Mouse (Mus musculus) CD4-positive naive resting alpha-beta T cell, adult 76 days (primary cell): Measurements from ENCODE around the gene Prr14l. TPM values are rescaled to one million over a fixed set of nuclear protein-coding genes. Genes with fewer than 3 reads are reported as not detected.

ENCODE experiments used
- total RNA-seq: library from RNA; stranded (reverse); gene quantifications from one replicate; pipeline ENCODE4 v1.2.4, GENCODE M21; 2023

The Prr14l gene
- total RNA-seq, result 43.7 TPM

DNA sequence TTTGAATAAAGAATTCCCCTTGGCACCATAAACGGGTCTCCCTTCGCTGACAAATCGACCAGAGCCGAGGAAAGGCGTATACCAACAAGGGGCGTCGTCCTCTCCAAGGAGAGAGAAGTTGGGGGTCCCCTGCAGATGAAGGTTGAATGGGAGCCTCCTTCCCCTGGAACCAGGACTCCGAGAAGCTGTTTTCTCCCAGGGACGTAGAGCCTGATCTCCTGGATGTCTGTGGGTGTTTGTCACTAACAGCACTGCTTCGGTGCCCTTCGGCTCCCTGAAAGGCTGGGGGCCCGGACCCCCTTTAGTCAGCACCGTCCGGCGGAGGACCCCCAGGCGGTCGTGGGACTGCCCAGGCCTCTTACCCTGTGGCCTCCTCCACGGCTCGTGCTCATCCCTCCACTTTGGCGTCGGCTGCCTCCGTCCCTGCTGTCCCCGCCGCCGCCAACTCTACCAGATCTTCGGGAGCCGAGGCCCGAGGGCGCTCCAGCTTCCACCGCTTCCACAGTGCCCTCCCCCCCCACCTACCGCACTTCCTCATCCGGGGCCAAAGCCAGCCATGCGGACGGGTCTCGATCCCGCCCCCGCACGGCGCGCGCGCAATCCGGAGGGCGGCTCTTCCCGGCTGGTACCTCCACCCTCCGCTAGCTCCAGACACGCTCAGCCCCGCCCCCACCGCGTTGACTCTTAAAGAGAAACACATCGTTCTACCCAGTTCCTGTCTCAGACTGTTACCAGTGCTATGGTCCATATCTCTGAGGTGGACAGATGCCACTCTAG is at the start of gene Prr14l:
Gene Prr14l (minus strand): TSS at position 526 of the 777 bp plus-strand sequence.

DNA sequence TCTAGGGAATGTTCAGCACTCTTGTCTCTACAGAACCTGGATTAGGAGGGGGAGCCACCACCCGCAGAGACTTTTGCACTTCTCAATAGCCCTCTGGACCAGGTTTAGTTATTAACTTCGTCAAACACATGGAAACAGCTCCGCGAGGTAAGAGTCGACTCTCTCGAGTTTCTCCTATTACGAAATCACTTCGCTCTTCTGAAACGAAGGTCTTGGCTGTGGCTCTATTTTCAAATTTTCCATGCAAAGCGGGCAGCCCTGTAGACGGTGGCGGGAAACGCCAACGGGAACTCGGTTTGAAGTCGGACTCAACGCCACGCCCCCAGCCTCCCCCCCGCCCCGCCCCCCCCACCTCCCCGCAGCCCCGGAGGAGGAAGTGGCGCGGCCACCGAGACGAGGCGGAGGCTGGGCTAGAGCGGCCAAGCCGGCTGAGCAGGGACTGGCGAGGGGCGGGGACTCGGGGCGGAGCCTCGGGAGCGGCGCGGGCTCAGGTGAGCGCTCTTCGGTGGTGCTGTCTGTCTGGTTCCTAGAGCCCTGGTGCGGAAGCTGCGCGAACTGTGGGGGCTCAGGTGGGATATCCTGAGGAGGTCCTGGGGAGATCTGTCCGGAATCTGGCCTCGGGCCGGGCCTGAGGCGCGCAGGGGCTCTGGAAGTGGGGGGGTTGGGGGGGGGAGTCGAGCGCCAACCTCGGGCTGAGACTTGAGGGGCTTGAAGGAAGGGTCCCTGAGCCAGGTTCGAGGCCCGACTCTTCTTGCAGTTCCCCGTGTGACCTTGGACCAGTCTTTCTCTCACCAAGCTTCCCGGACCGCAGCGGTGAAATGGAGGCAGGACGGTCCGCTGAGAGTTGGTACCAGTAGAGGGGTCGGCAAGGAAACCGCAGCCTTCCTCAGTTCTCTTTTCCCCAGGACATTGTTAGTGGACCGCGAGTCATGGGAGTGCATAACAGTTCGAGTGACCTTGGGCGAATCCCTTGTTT is 9.5 kb upstream of the Prr14l start, which contains the start of gene Depdc5:
Gene Depdc5 (plus strand): TSS at position 449 of the 976 bp plus-strand sequence.

DNA sequence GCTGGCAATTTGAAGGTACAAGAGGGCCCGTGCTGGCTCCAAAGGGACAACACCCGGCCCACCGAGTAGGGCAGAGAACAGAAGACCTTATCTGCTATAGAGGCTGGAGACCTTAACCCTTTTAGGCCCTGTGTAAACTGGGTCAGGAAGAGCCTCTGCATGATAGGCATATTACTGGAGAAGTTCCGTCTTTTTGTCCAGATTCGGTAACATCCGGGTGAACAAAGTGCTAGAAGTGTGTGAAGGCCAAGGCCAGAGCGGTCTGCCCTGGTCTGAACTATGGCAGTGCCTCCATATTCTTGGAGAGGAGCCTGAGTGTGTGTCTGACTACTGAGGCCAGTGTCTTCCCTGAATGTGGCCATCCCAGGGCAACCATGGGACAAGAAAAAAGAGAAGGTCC is 27.0 kb downstream of the Prr14l start, which contains the start of gene Gm20671:
Gene Gm20671 (minus strand): TSS at position 101 of the 400 bp plus-strand sequence.

DNA sequence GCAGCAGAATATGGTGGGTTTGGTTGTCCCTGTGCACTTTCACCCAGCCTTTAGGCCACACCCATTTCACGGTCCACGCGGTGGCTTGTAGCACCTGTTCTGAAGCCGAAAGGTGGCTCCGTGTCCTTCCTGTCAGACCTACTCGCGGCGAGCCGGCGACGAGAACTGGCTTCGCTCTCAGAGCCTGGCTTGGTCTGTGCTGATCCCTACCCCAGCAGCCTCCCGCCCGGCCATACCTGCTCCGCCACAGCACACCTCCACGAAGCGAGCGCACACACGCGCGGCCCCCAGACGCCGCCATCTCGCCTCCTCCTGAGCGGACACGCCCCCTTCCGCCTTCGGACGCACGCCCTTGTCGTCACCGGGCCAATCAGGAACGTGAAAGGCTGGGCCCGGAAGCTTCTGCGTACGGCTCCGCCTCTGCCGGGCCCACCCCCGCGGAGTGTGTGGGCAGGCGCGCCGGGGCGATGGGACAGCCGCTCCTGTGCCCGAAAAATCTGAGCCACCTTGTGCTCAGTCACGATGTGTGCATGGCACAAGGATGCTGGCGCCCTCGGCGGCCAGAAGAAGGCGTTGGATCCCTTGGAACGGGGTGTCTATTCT is 68.6 kb downstream of the Prr14l start, which contains the start of gene Pisd:
Gene Pisd (minus strand): TSS at position 334 of the 603 bp plus-strand sequence.

Other genes starting within 250 kb of the Prr14l start
- 3.9 TPM for gene Yes1, start 243.1 kb downstream of the Prr14l start, total RNA-seq
- gene Pisd, start 68.6 kb downstream of the Prr14l start, total RNA-seq, result 38.7 TPM
- not detected for gene Gm20671, start 27.1 kb downstream of the Prr14l start, total RNA-seq
- 47.9 TPM for gene Depdc5, start 9.4 kb upstream of the Prr14l start, total RNA-seq
- 113 TPM for gene Ywhah, start 164.6 kb upstream of the Prr14l start, total RNA-seq
- not detected for gene Slc5a1, start 250.0 kb upstream of the Prr14l start, total RNA-seq